Mouse (Mus musculus) macrophage (primary cell): ENCODE measurements around the gene Add3. TPM values are rescaled to one million over a fixed set of nuclear protein-coding genes. Genes with fewer than 3 reads are reported as not detected.

Experiments
- H3K27ac ChIP-seq: fragments of 350-480 bp; formaldehyde crosslinking; 2 replicates; pipeline ENCODE4 v1.9.0; 2021
- H3K36me3 ChIP-seq: fragments of 350-480 bp; formaldehyde crosslinking; 2 replicates; pipeline ENCODE4 v1.9.0; 2021; ENCODE audit errors: inconsistent target
- H3K4me3 ChIP-seq: fragments of 350-480 bp; formaldehyde crosslinking; 2 replicates; pipeline ENCODE4 v1.9.0; 2021; ENCODE audit errors: inconsistent target
- H3K79me2 ChIP-seq: fragments of 350-480 bp; formaldehyde crosslinking; 2 replicates; pipeline ENCODE4 v1.9.0; 2021; ENCODE audit errors: inconsistent target
- WGBS: methylation state at CpG from one replicate; pipeline ENCODE4 v1.1.7; 2026; ENCODE audit warnings: inconsistent platforms; ENCODE audit not compliant: missing documents; 5-methylcytosine and 5-hydroxymethylcytosine counted together
- polyA plus RNA-seq: library from polyadenylated mRNA; stranded (reverse); fragments of 250-400 nt; gene quantifications from 3 replicates; pipeline ENCODE4 v1.2.4, GENCODE M21; 2018; ENCODE audit warnings: inconsistent platforms

Add3 gene
- polyA plus RNA-seq, 1 experiment from 2014 or later, result 7.4 TPM

DNA sequence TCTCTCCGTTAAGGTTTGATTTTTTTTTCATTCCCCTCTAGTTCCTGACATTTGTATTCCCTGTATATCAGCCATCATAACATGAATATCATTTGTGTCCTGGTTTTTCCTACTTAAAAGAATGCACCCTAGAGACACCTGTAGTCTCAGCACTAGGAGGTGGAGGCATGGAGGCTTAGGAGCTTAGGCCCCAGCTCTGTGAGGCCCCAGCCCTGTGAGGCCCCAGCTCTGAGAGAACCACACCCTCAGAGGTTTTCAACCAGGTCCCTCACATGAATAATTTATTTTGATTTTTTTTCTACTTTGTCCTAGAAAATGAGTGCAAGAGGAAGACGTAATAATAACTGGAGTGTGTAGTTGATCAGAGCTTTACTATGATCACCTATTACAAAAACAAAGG, 107.3 kb downstream of the Add3 start:
- no peak overlapping the region for H3K27ac ChIP-seq
- no peaks in the 10 kb centered on the region for H3K36me3 ChIP-seq
- WGBS, result 83% methylated on average over 2 of the region's 2 CpGs
- no peaks in the 10 kb centered on the region for H3K79me2 ChIP-seq
- no peak overlapping the region for H3K4me3 ChIP-seq

DNA sequence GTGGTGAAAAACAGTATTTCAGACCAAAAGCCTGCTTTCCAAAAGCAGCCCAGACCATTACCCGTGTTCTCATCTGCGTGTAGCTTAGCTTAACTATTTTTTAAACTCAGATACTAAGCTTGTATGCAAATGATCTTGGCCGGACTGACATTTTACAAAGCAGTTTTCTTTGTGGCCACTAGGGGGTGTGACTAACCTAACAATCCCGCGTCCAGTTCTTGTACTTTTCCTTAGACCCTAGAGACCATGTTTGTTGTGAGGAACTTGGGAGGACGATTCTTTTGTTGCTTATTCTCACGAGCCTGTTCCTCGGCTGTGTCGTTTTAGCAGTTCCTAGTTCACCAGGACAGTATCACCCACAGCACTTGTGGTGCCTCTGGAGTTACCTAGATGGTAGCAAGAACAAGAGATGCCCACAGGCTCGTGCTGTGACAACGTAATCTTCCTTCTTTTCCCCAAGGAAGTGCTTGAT, 107.8 kb downstream of the Add3 start:
- no peaks in the 10 kb centered on the region for H3K36me3 ChIP-seq
- H3K4me3 ChIP-seq, result no peak overlapping the region
- no peak overlapping the region for H3K27ac ChIP-seq
- no peaks in the 10 kb centered on the region for H3K79me2 ChIP-seq
- 24% methylated on average over 11 of the region's 11 CpGs for WGBS

DNA sequence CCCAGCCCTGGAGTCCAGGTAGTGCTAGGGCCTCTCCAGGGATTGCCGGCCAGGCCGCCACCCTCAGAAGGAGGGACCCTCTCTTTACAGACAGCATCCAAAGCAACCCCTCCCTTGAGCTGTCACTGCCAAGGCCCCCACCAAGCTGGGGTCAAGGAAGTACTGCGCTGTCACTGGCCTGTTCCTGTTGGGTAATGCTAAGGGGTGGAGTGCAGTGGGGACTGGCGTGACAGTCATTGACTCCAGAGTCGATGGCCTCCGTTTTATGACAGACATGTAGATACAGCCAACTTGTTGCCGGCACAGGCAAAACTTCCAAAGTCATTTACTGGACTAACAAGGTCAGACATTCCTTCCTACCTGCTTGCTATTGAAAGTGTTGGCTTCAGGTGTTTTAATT, 110.8 kb downstream of the Add3 start:
- H3K27ac ChIP-seq, result no peak overlapping the region
- 49% methylated on average over 7 of the region's 7 CpGs for WGBS
- H3K36me3 ChIP-seq, result no peaks in the 10 kb centered on the region

DNA sequence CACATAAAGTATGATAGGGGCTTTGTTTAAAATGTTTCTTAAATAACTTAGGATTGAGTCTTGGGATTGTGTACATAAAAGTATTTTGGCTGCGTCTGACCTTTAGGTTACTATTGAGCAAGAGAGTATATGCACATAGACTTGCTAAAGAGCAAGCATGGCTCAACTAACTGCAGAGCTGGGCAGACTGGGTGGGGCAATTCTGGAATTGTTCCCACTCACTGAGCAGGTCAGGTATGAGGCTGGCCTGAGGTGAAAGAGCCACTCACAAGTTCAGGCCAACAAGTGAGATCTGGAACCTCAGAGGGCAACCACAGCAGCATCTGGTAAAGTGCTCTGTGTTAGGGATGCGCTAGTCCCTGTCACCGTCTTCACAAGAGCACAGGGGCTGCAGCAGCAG, 111.4 kb downstream of the Add3 start:
- no peak overlapping the region for H3K4me3 ChIP-seq
- H3K27ac ChIP-seq, result no peak overlapping the region
- 72% methylated on average over 3 of the region's 3 CpGs for WGBS
- no peaks in the 10 kb centered on the region for H3K79me2 ChIP-seq
- H3K36me3 ChIP-seq, result no peaks in the 10 kb centered on the region

More for the DNA sequence above, 110.8 kb downstream of the Add3 start:
- Histone ChIP-seq H3K4me3 (no peak overlapping the region), H3K79me2 (no peaks in the 10 kb centered on the region)

DNA sequence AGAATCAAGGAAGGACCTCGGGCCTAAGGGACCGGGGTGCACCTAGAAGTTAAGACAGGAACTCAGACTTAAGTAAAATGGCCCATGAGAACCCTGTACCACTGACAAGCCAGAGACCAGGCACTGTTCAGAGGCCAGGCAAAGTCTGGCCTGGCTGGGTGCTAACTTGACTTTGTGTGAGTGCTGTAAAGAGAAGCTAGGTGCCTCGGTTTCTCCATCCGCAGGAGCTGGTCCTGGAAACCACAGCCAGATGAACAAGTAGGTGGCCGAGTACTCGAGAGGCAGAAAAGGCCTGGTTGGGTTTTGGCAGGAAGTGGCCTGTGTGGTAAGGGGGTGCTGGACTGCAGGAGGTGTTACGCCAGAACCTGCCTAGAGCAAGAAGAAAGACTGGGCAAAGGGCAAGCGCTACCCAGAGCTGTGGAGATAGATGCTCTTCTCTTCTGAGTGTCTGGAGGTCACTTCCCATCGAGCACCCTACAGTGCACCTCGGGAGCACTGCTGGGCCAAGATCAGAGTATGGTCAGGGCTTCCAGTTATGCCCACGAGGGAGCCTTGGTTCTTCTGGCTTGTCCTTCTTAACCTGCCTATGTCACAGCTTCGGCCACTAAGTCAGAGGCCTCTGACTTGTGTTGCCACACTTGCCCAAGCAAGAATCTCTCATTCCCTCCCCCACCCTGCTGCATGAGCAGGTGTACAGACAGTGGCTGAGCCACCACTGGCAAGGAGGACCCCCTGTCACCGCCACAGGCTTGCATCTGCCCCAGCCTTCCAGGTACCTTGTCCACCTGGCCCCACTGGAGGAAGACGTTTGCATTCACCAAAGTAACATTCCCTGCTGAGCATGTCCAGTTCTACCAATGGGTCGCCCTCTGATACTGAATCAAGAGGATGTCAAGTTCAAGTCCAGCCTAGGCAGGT, 112.1 kb downstream of the Add3 start:
- H3K27ac ChIP-seq, result no peak overlapping the region
- H3K4me3 ChIP-seq, result no peak overlapping the region
- H3K36me3 ChIP-seq, result no peaks in the 10 kb centered on the region
- WGBS, result 63% methylated on average over 15 of the region's 15 CpGs
- no peaks in the 10 kb centered on the region for H3K79me2 ChIP-seq

DNA sequence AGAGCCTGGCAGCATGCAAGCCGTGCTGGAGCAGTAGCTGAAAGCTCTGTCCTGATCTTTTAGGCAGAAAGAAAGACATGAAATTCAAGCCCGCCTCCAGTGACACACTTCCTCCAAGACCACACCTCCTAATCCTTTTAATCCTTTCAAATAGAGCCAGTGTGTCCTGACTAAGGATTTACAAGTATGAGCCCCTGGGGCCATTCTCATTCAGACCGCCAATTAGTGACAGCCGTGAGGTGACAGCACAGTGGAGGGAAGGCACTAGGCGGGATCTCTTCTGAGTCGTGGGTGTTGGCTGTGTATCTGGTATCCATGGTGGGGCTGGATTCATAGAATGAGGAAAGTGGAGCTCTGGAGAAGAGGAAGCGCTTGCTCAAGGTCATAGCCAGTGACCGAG, 116.1 kb downstream of the Add3 start:
- Histone ChIP-seq H3K79me2 (no peaks in the 10 kb centered on the region), H3K4me3 (no peak overlapping the region), H3K27ac (no peak overlapping the region), H3K36me3 (no peaks in the 10 kb centered on the region)
- WGBS, result 99% methylated on average over 6 of the region's 8 CpGs

DNA sequence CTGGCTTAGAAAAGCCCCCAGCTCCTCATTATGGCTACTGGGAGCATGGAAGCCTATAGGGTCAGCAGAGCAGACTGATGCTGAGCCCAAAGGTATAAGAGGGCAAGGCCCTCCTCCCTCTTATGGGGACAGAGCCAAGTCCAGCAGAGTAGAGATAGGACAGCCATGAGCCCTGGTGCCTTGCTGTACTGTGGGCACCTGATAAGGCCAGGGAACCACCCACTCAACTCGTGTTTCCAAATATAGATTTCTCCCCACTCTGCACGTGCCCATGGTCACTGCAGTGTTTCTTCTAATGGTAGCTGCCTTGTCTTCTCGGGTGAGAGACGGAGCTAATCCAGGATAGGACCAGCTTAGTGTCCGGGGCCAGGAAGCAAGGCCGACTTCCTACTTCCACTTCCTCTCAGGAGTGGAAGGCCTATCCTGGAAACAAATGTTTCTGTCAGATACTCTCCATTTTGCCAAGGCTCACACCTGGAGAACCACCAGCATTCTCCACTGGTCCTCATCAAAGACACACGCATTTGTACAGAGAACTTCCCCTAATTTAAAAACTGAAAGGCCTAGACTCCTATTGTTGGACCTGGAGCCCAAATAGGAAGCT, 116.8 kb downstream of the Add3 start:
- Histone ChIP-seq H3K79me2 (no peaks in the 10 kb centered on the region), H3K4me3 (no peak overlapping the region), H3K36me3 (no peaks in the 10 kb centered on the region), H3K27ac (no peak overlapping the region)
- WGBS, result 63% methylated on average over 7 of the region's 7 CpGs

DNA sequence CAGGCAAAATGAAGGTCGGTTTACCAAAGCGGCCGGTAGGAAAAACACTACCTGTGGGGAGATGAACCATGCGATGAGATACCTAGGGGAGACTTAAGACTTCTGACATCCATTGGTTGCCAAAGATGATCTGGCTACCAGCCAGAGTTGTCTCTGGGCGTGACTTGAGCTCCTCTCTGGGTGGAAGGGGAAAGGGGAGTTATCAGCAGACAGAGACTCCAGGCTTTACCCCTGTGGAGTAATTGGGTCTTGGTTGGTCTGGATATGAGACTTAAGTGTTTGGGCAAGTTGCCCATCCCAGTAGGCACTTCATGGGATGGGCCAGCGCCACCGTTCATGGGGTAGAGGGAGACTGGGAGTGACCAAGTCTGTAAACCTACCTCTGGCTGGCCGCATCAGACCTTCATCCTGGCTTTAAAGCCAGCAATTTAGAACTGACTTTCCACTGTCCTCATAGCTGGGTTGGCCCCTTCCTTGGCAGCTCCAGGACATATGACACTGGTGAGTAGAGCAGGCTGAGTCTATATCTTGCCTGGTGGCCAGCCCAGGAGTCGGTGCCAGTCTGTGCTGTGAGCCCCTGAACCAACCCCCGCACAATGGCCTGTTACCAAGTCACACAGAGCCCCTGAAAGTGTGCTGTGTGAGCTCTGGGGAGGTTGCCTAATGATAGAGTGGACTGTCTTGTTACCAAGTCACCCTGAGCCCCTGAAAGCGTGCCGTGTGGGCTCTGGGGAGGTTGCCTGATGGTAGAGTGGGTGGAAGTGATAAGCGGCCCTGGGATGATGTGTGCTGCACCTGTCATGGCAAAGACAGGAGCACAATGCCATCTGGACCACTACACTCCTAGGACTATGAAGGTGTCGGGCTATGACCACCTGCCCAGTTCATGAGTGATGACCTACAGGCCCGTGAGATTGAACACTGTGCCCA, 117.7 kb downstream of the Add3 start:
- WGBS, result 94% methylated on average over 15 of the region's 15 CpGs
- H3K79me2 ChIP-seq, result no peaks in the 10 kb centered on the region
- no peak overlapping the region for H3K27ac ChIP-seq
- no peaks in the 10 kb centered on the region for H3K36me3 ChIP-seq
- H3K4me3 ChIP-seq, result no peak overlapping the region

DNA sequence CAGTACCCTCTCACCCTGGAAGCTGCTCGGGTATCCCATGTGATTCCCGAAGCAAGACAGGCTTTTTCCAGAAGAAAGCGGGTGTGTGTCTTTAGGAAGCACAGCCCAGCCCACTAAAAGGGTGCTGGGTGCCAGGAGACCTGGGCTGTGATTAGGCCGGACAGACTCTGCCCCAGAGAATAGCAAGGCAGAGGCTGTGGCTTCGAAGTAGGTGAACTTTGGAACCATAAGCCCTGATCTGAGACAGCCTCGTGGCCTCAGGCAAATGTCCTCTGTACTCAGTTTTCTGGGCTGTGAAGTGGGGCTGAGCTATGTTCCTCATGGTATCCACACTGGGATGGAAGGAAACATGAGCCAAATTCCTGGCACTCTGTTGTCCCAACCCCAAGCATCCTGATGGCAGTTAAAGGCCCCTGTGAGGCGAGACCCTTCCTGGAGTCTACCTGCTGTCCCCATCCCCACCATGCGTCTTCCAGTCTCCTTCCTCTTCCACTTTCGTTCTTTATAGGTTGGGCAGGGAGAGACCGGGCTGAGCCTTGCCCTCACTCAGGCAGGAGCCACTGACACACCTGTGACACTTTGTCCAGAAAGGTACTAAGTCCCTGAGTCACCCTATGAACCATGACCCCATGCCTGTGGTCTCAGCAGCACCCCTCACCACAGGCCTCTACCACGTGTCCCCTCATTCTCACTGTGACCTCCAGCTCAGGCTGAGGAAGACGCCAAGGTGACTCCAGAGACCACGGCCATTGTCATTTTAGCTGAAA, 118.7 kb downstream of the Add3 start:
- Histone ChIP-seq H3K79me2 (no peaks in the 10 kb centered on the region), H3K27ac (no peak overlapping the region), H3K36me3 (no peaks in the 10 kb centered on the region), H3K4me3 (no peak overlapping the region)
- 75% methylated on average over 13 of the region's 13 CpGs for WGBS

DNA sequence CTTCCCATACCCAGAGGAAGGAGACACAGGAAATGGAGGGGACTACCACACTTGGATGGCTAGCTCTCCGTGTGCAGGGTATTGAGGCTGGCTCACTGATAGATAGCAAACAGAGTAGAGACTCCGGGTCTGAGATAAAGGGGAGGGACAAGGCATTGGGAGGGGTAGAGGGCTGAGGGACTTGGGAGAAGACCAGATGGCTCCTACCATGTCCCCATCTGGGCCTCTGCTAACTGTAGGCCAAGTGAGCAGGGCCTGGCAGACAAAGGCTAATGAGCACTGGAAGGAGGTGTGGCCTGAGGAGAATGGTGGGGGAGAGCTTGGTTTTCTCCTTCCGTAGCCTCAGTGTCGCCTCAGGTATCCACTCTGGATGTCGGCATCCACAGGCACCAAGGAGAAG, 119.3 kb downstream of the Add3 start:
- Histone ChIP-seq H3K4me3 (no peak overlapping the region), H3K79me2 (no peaks in the 10 kb centered on the region), H3K27ac (no peak overlapping the region), H3K36me3 (no peaks in the 10 kb centered on the region)
- WGBS, result 71% methylated on average over 5 of the region's 5 CpGs

DNA sequence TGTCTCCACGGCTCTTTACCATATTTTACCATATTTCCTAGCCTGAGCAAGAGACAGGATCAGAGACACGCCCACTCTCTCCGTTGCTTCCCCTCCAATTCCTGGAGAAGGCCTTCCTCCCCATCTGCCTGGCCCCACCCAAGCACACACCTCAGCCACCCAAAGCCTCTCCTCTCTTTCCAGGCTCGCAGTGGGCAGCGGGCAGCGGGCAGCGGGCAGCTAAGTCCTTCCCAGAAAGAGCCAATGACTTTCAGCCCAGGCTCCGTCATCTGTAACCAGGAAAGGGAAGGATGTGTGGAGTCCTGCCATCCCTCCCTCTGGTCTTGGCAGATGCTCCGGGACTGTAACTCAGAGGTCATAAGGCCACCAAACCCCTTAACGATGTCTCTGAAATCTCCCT, 120.0 kb downstream of the Add3 start:
- Histone ChIP-seq H3K27ac (no peak overlapping the region), H3K36me3 (no peaks in the 10 kb centered on the region), H3K79me2 (no peaks in the 10 kb centered on the region), H3K4me3 (no peak overlapping the region)
- 94% methylated on average over 8 of the region's 10 CpGs for WGBS

DNA sequence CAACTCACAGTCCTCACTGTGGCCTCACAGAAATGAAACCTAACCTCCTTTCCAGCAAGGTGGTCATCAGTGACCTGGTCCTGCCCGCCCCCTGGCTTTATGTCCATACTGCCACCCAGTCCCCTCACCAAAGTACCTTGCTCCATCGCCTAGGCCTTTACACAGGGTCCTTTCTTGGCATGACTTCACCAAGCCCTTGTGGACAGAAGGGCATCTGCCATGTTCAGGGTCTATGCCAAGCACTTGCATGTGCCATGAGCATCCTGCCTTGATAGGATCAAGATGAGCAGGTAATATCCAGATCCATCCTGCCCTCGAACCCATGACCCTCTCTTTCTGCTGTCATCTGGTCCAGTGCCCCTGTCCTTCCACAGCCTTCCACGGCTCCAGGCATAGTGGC, 120.6 kb downstream of the Add3 start:
- no peak overlapping the region for H3K4me3 ChIP-seq
- no peak overlapping the region for H3K27ac ChIP-seq
- 91% methylated on average over 4 of the region's 4 CpGs for WGBS
- H3K79me2 ChIP-seq, result no peaks in the 10 kb centered on the region
- H3K36me3 ChIP-seq, result no peaks in the 10 kb centered on the region

DNA sequence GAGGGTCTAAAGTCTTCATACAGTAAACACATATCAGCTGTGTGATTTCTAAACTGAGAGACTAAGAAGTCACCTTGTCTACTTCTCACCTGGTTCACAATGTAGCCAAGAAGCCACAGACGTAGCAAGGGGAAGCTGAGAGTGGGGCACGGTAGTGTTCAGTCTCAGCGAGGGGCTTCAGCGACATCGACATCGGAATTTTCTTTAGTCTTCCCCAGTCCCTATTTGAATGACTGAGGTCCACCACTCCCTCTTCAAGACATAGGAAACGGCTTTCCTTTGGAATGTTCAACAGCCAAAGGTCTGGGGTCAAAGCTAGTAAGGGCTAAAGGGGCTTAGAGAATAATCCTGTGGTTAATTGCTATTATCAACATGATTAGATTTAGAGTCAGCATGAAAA, 121.8 kb downstream of the Add3 start:
- 85% methylated on average over 7 of the region's 7 CpGs for WGBS
- no peaks in the 10 kb centered on the region for H3K79me2 ChIP-seq
- no peak overlapping the region for H3K4me3 ChIP-seq
- no peaks in the 10 kb centered on the region for H3K36me3 ChIP-seq
- no peak overlapping the region for H3K27ac ChIP-seq
